Mouse (Mus musculus) heart, adult 2 months (tissue): ENCODE data around the gene Prss37.

Source experiments
- CTCF ChIP-seq: fragments of 200-600 bp; IDR thresholded peaks from 2 replicates; pipeline ENCODE4 v1.8.1; 2022; ENCODE audit warnings: antibody characterized with exemption, mild to moderate bottlenecking, moderate library complexity
- EP300 ChIP-seq: fragments of 200-500 bp; IDR thresholded peaks from 2 replicates; pipeline ENCODE4 v1.6.1; 2011; ENCODE audit warnings: low read depth, low read length, control low read depth; ENCODE audit not compliant: insufficient read depth

DNA sequence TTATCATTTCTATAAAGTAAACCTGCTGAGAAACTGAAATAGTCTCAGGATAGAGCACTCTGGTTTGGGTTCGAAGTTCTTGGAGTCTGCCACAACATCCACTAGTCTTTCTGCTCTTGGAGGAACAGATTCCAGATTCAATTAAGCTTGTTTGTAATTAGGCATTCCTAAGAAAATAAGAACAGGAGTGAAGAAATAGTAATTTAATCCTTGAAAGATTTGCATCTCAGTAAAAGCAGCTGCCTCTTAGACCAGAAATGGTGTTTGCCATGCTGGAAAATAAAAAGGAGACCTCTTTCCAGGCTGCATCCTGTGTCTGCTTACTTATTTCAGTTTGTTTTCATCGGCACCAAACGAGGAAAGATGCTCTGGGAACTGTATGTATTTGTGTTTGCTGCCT, 26.1 kb downstream of the Prss37 start, which contains the start of gene Tas2r108:
- TF ChIP-seq EP300 (no peak), CTCF (no peak)
